Mouse (Mus musculus): ENCODE measurements around the gene Col5a1. TPM values are rescaled to one million over a fixed set of nuclear protein-coding genes. Genes with fewer than 3 reads are reported as not detected.

Gene Col5a1
- polyA plus RNA-seq, 1 experiment: 15.3 TPM

DNA sequence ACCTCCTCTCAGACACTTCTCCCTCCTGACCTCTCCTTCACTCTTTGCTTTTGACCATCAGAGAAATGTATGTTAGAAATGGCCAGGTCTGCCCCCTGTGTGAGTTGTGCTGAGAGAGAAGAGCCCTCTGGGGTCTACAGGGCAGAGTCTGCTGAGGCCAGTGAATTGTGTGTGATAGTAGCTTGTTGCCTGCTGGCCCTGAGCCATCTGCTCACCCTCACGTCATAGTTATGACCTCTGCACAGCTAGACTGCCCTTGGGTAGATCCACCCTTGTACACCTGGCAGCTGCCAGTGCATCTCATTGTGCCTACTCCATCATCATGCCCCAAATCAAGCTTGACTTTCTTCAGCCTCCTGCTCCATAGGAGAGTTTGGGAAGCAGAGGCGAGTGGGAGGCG is 114.4 kb downstream of the Col5a1 start:
- no peak for TF ChIP-seq POLR2A (IDR thresholded peaks at IDR 0.05; ENCODE audit: borderline replicate concordance, insufficient read depth, low read length)
- no peak for TF ChIP-seq CTCF (IDR thresholded peaks at IDR 0.05; ENCODE audit: borderline replicate concordance, insufficient read depth, low read depth, low read length)
- no peaks in the 10 kb centered on the region for H3K27me3 ChIP-seq (ENCODE audit: control insufficient read depth, insufficient read depth, low read length)
- DNase-seq: no peak
- 65% methylated on average over 3 of the region's 3 CpGs for WGBS
- H3K4me3 ChIP-seq (replicated peaks; ENCODE audit: insufficient read depth, low read depth, low read length): no peak overlapping the region
- H3K27ac ChIP-seq (ENCODE audit: insufficient read depth, low read length): no peak overlapping the region
- peaks cover 10% of the 10 kb centered on the region for H3K4me1 ChIP-seq (ENCODE audit: control insufficient read depth, insufficient read depth, low read length)

DNA sequence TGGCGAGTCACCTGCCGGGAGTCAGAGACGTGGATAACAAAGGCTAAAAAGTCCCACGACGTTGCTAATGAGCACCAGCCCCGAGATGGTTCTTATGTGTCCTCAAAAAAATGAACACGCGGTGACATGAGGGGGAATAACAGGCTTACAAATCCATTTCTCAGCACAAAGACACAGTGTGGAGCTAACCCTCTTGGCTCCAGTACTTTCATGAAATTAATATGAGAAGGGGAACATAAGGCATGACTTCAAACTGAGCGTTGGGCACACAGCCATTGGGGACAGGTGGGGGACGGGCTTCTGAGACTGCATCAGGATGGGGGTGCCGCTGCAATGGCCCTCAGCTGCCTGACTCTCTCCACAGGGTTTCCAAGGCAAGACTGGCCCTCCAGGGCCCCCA is 115.0 kb downstream of the Col5a1 start:
- TF ChIP-seq POLR2A (IDR thresholded peaks at IDR 0.05; ENCODE audit: borderline replicate concordance, insufficient read depth, low read length) (no peak), CTCF (IDR thresholded peaks at IDR 0.05; ENCODE audit: borderline replicate concordance, insufficient read depth, low read depth, low read length) (no peak)
- H3K4me1 ChIP-seq (ENCODE audit: control insufficient read depth, insufficient read depth, low read length): peaks cover 10% of the 10 kb centered on the region
- 30% methylated on average over 11 of the region's 11 CpGs for WGBS
- H3K27ac ChIP-seq (ENCODE audit: insufficient read depth, low read length): no peak overlapping the region
- H3K4me3 ChIP-seq (replicated peaks; ENCODE audit: insufficient read depth, low read depth, low read length): no peak overlapping the region
- H3K27me3 ChIP-seq (ENCODE audit: control insufficient read depth, insufficient read depth, low read length): no peaks in the 10 kb centered on the region
- peak; percentile 27 to 46 for DNase-seq

DNA sequence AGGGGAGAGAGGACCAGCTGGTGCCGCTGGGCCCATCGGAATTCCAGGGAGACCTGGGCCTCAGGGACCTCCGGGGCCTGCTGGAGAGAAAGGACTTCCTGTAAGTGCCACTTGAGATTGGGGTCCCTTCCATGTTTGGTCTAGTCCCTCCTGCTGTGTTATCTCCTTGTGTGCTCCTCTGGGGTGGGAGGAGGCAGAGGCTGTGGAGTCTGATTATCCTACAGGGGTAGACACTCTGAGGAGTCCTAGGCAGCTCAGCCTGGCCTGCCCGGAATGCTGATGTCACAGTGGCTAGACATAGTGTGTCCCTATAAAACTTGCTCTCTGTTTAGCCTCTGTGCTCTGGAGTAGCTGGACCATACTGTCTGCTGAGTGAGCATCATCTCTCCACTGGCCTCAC is 119.0 kb downstream of the Col5a1 start:
- Histone ChIP-seq H3K27ac (ENCODE audit: insufficient read depth, low read length) (no peak overlapping the region), H3K4me1 (ENCODE audit: control insufficient read depth, insufficient read depth, low read length) (peaks cover 10% of the 10 kb centered on the region), H3K4me3 (replicated peaks; ENCODE audit: insufficient read depth, low read depth, low read length) (no peak overlapping the region), H3K27me3 (ENCODE audit: control insufficient read depth, insufficient read depth, low read length) (no peaks in the 10 kb centered on the region)
- TF ChIP-seq CTCF (IDR thresholded peaks at IDR 0.05; ENCODE audit: borderline replicate concordance, insufficient read depth, low read depth, low read length) (no peak), POLR2A (IDR thresholded peaks at IDR 0.05; ENCODE audit: borderline replicate concordance, insufficient read depth, low read length) (no peak)
- DNase-seq: no peak
- WGBS: 91% methylated on average over 4 of the region's 4 CpGs

DNA sequence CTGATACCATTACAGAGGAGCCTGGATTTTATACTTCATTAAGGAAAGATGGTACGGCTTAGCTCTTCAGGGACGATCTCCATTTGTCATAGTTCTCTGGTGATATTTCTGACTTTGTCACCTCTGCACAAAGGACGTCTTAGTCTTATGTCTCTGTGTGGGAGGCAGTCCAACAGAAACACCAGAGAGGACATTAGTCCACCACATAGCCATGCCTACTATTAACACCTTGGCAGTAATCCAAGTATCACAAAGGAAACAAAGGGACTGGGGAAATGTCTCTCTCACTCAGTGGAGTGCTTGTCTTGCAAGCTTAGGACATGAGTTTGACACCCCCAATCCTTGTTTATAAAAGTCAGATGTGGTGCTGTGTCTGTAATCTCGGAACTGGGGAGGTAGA is 122.0 kb downstream of the Col5a1 start:
- Histone ChIP-seq H3K4me1 (ENCODE audit: control insufficient read depth, insufficient read depth, low read length) (no peaks in the 10 kb centered on the region), H3K27me3 (ENCODE audit: control insufficient read depth, insufficient read depth, low read length) (no peaks in the 10 kb centered on the region), H3K27ac (ENCODE audit: insufficient read depth, low read length) (no peak overlapping the region), H3K4me3 (replicated peaks; ENCODE audit: insufficient read depth, low read depth, low read length) (no peak overlapping the region)
- TF ChIP-seq POLR2A (IDR thresholded peaks at IDR 0.05; ENCODE audit: borderline replicate concordance, insufficient read depth, low read length): no peak
- TF ChIP-seq CTCF (IDR thresholded peaks at IDR 0.05; ENCODE audit: borderline replicate concordance, insufficient read depth, low read depth, low read length): no peak
- DNase-seq: no peak
- 58% methylated on average over 4 of the region's 4 CpGs for WGBS

DNA sequence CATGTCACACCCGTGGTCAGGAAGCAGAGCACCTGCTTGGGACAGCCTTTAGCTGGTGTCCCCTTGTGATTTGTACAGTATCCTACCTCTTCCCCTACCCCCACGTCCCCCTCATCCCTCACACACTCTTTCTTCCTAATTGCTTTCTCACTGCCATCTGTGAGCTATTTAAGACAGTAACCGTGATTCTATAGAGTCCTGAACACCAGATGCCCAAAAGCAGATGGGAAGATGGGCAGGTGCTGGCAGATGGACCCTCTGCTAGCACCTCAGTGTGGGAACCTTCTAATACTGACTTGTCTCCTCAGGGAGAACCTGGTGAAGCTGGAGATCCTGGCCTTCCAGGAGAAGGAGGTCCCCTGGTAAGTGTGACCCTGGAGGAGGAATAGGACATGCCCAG is 126.1 kb downstream of the Col5a1 start:
- Histone ChIP-seq H3K4me3 (replicated peaks; ENCODE audit: insufficient read depth, low read depth, low read length) (no peak overlapping the region), H3K27ac (ENCODE audit: insufficient read depth, low read length) (no peak overlapping the region), H3K4me1 (ENCODE audit: control insufficient read depth, insufficient read depth, low read length) (no peaks in the 10 kb centered on the region), H3K27me3 (ENCODE audit: control insufficient read depth, insufficient read depth, low read length) (no peaks in the 10 kb centered on the region)
- DNase-seq: no peak
- 51% methylated on average over 3 of the region's 3 CpGs for WGBS
- TF ChIP-seq POLR2A (IDR thresholded peaks at IDR 0.05; ENCODE audit: borderline replicate concordance, insufficient read depth, low read length) (no peak), CTCF (IDR thresholded peaks at IDR 0.05; ENCODE audit: borderline replicate concordance, insufficient read depth, low read depth, low read length) (no peak)

DNA sequence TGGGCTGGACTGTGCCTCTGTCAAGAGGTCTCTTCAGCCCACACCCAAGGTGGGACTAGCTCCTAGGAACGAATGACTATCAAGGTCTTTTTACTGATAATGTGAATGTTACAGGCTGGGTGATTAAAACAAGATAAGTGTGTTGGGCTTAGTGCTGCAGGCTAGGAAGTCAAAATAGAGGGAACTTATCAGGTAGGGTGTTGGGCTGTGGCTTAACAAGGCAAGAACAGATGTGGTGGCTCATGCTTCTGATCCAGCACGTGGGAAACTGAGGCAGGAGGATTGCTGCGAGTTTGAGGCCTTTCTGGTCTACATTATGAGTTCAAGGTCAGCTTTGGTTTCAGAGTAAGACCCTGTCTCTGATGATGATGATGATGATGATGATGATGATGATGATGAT is 128.6 kb downstream of the Col5a1 start:
- Histone ChIP-seq H3K4me3 (replicated peaks; ENCODE audit: insufficient read depth, low read depth, low read length) (no peak overlapping the region), H3K27ac (ENCODE audit: insufficient read depth, low read length) (no peak overlapping the region), H3K27me3 (ENCODE audit: control insufficient read depth, insufficient read depth, low read length) (no peaks in the 10 kb centered on the region), H3K4me1 (ENCODE audit: control insufficient read depth, insufficient read depth, low read length) (no peaks in the 10 kb centered on the region)
- TF ChIP-seq POLR2A (IDR thresholded peaks at IDR 0.05; ENCODE audit: borderline replicate concordance, insufficient read depth, low read length): no peak
- TF ChIP-seq CTCF (IDR thresholded peaks at IDR 0.05; ENCODE audit: borderline replicate concordance, insufficient read depth, low read depth, low read length): no peak
- 89% methylated on average over 3 of the region's 3 CpGs for WGBS
- no peak for DNase-seq

DNA sequence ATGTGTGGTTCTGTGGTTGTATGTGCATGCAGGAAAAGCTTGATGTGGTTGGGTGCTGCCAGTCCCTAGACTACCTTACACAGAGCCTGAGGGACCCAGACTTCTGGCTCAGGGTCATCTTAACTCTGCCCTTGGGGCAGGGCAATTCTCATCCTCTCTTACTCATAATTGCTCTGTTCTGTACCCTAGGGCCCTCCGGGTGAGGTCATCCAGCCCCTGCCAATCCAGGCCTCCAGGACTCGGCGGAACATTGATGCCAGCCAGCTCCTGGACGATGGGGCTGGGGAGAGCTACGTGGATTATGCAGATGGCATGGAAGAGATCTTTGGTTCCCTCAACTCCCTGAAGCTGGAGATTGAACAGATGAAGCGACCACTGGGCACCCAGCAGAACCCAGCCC is 138.2 kb downstream of the Col5a1 start:
- Histone ChIP-seq H3K27me3 (ENCODE audit: control insufficient read depth, insufficient read depth, low read length) (no peaks in the 10 kb centered on the region), H3K4me3 (replicated peaks; ENCODE audit: insufficient read depth, low read depth, low read length) (no peak overlapping the region), H3K4me1 (ENCODE audit: control insufficient read depth, insufficient read depth, low read length) (peaks cover 7% of the 10 kb centered on the region), H3K27ac (ENCODE audit: insufficient read depth, low read length) (no peak overlapping the region)
- DNase-seq: no peak
- TF ChIP-seq CTCF (IDR thresholded peaks at IDR 0.05; ENCODE audit: borderline replicate concordance, insufficient read depth, low read depth, low read length) (no peak), POLR2A (IDR thresholded peaks at IDR 0.05; ENCODE audit: borderline replicate concordance, insufficient read depth, low read length) (no peak)
- WGBS: 78% methylated on average over 6 of the region's 6 CpGs

DNA sequence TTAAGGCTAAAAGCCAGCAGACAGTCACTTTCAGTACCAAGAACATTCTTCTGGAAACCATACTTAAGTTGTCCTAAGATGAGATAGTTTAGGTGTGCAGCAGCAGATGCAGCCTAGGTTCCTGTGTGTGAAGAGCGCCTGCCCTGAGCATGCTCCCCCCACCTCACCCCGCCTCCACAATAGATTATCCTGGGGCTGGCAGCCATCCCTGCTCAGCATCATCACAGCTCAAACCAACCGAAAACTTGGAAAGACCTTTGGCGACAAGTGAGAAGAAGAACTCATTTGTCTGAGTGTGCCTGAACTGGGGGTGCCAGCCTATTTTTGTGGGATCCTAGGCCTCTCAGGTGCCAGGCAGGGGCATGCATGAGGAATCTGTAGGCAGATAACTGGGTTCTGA is 139.6 kb downstream of the Col5a1 start:
- Histone ChIP-seq H3K27ac (ENCODE audit: insufficient read depth, low read length) (no peak overlapping the region), H3K4me3 (replicated peaks; ENCODE audit: insufficient read depth, low read depth, low read length) (no peak overlapping the region), H3K4me1 (ENCODE audit: control insufficient read depth, insufficient read depth, low read length) (peaks cover 7% of the 10 kb centered on the region), H3K27me3 (ENCODE audit: control insufficient read depth, insufficient read depth, low read length) (no peaks in the 10 kb centered on the region)
- 19% methylated on average over 4 of the region's 4 CpGs for WGBS
- no peak for TF ChIP-seq CTCF (IDR thresholded peaks at IDR 0.05; ENCODE audit: borderline replicate concordance, insufficient read depth, low read depth, low read length)
- TF ChIP-seq POLR2A (IDR thresholded peaks at IDR 0.05; ENCODE audit: borderline replicate concordance, insufficient read depth, low read length): no peak
- no peak for DNase-seq

Data from cerebellum, adult 2 months (tissue).